Mouse (Mus musculus) gastrocnemius, postnatal 25 days (tissue): ENCODE results near the gene Nmnat2. TPM values are rescaled to one million over a fixed set of nuclear protein-coding genes. Genes with fewer than 3 reads are reported as not detected.
A peak's percentile ranks its signal among the peaks of the same experiment; 100 is the strongest.

Source experiments
- DNase-seq: peaks from one replicate; pipeline ENCODE4 v3.0.0; 2022
- long read RNA-seq, 2 experiments: library from polyadenylated mRNA; stranded (forward); transcript quantifications; one replicate each; pipeline ENCODE4 v2.0.0; 2021
- total RNA-seq, 2 experiments: library from RNA; stranded (reverse); gene quantifications; 1 replicate in 1 of 2; 2 replicates in 1 of 2; pipeline ENCODE4 v1.2.3; 2021

The Nmnat2 gene
- total RNA-seq, result under 1 TPM; 0.38 to 0.72 TPM
- long read RNA-seq, experiment 1, result 0 reads
- long read RNA-seq, experiment 2, result 0 reads

- DNase-seq, result no peak
These were observed at the start of gene Nmnat2 for GRCm38 (mm10) chr1:152954821-152955523. TSS of gene Nmnat2 (plus strand) at chr1:152954993.

GRCm38 (mm10) chr1:152913483-152914460, 41.0 kb upstream of the Nmnat2 start:
- no peak for DNase-seq

- DNase-seq, result no peak
These were observed 39.0 kb upstream of the Nmnat2 start for GRCm38 (mm10) chr1:152915766-152916165.

GRCm38 (mm10) chr1:152916936-152917335, 37.9 kb upstream of the Nmnat2 start:
- no peak for DNase-seq

- DNase-seq, result no peak
These were observed 37.2 kb upstream of the Nmnat2 start for GRCm38 (mm10) chr1:152917626-152918025.

- no peak for DNase-seq
These were observed 33.0 kb upstream of the Nmnat2 start for GRCm38 (mm10) chr1:152921786-152922185.

- no peak for DNase-seq
These were observed 20.8 kb upstream of the Nmnat2 start for GRCm38 (mm10) chr1:152933962-152934361.

GRCm38 (mm10) chr1:152935476-152935875, 19.3 kb upstream of the Nmnat2 start:
- no peak for DNase-seq

GRCm38 (mm10) chr1:152936365-152936764, 18.4 kb upstream of the Nmnat2 start:
- DNase-seq, result no peak

GRCm38 (mm10) chr1:152942977-152943376, 11.8 kb upstream of the Nmnat2 start:
- no peak for DNase-seq

- no peak for DNase-seq
These were observed 626 bp upstream of the Nmnat2 start for GRCm38 (mm10) chr1:152954167-152954566.

GRCm38 (mm10) chr1:152955564-152956211, 895 bp downstream of the Nmnat2 start:
- no peak for DNase-seq

- DNase-seq, result no peak
These were observed 1.4 kb downstream of the Nmnat2 start for GRCm38 (mm10) chr1:152956221-152956620.

- DNase-seq, result no peak
These were observed 9.6 kb downstream of the Nmnat2 start for GRCm38 (mm10) chr1:152964344-152964743.

- DNase-seq, result no peak
These were observed 11.4 kb downstream of the Nmnat2 start for GRCm38 (mm10) chr1:152966222-152966621.

GRCm38 (mm10) chr1:152966686-152967085, 11.9 kb downstream of the Nmnat2 start:
- DNase-seq, result no peak

- DNase-seq, result no peak
These were observed 14.3 kb downstream of the Nmnat2 start for GRCm38 (mm10) chr1:152969081-152969480.

- no peak for DNase-seq
These were observed 18.2 kb downstream of the Nmnat2 start for GRCm38 (mm10) chr1:152972957-152973356.

GRCm38 (mm10) chr1:152973421-152973820, 18.6 kb downstream of the Nmnat2 start:
- no peak for DNase-seq

GRCm38 (mm10) chr1:152973861-152974260, 19.1 kb downstream of the Nmnat2 start:
- no peak for DNase-seq

GRCm38 (mm10) chr1:152975144-152975543, 20.4 kb downstream of the Nmnat2 start:
- DNase-seq, result peak; percentile 34

- DNase-seq, result no peak
These were observed 23.9 kb downstream of the Nmnat2 start for GRCm38 (mm10) chr1:152978700-152979099.

GRCm38 (mm10) chr1:152983416-152983815, 28.6 kb downstream of the Nmnat2 start:
- no peak for DNase-seq
